Mouse (Mus musculus) urinary bladder, postnatal 14 days (tissue): Measurements from ENCODE around the gene Slc22a17.

Experiments used
- DNase-seq: peaks from one replicate; pipeline ENCODE4 v3.0.0; 2021; ENCODE audit warnings: low spot score

The Slc22a17 gene

GRCm38 (mm10) chr14:54860511-54860910, 52.4 kb downstream of the Slc22a17 start:
- DNase-seq = peak; percentile 70

- no peak for DNase-seq
Observed at GRCm38 (mm10) chr14:54857891-54858290, 55.0 kb downstream of the Slc22a17 start.

GRCm38 (mm10) chr14:54856703-54857102, 56.2 kb downstream of the Slc22a17 start:
- no peak for DNase-seq
